Mouse (Mus musculus) testis, adult 2 months (tissue): Measurements from ENCODE around the gene Tmem219. TPM values are rescaled to one million over a fixed set of nuclear protein-coding genes. Genes with fewer than 3 reads are reported as not detected.
A peak's percentile ranks its signal among the peaks of the same experiment; 100 is the strongest.

Experiments used
- H3K27ac ChIP-seq: fragments of 200-500 bp; 2 replicates; pipeline ENCODE4 v1.5.1; 2012; ENCODE audit warnings: low read depth, low read length; ENCODE audit not compliant: control insufficient read depth, insufficient read depth
- H3K27me3 ChIP-seq: fragments of 200-500 bp; 2 replicates; pipeline ENCODE4 v1.6.1; 2012; ENCODE audit warnings: mild to moderate bottlenecking, low read length, moderate library complexity; ENCODE audit not compliant: control insufficient read depth, insufficient read depth
- H3K36me3 ChIP-seq: fragments of 200-500 bp; 2 replicates; pipeline ENCODE4 v1.6.1; 2012; ENCODE audit warnings: mild to moderate bottlenecking, low read length; ENCODE audit not compliant: control insufficient read depth, insufficient read depth
- H3K4me1 ChIP-seq: fragments of 200-500 bp; 2 replicates; pipeline ENCODE4 v1.6.1; 2012; ENCODE audit warnings: low read length; ENCODE audit not compliant: control insufficient read depth, insufficient read depth
- H3K4me3 ChIP-seq: fragments of 200-500 bp; 2 replicates; pipeline ENCODE4 v1.5.1; 2012; ENCODE audit warnings: low read depth, mild to moderate bottlenecking, low read length, moderate library complexity, mixed read lengths; ENCODE audit not compliant: control insufficient read depth
- CTCF ChIP-seq: fragments of 200-500 bp; IDR thresholded peaks from 2 replicates; pipeline ENCODE4 v1.5.1; 2012; ENCODE audit warnings: low read depth, mild to moderate bottlenecking, inconsistent platforms, low read length, moderate library complexity; ENCODE audit not compliant: control insufficient read depth, insufficient read depth, insufficient replicate concordance
- POLR2A ChIP-seq: fragments of 200-500 bp; IDR thresholded peaks from 2 replicates; pipeline ENCODE4 v1.6.1; 2012; ENCODE audit warnings: low read depth, mild to moderate bottlenecking, inconsistent platforms, low read length, moderate library complexity; ENCODE audit not compliant: control insufficient read depth
- polyA plus RNA-seq: library from polyadenylated mRNA; depleted of rRNA; stranded (reverse); fragments of >200 nt; gene quantifications from 2 replicates; pipeline ENCODE4 v1.2.3, GENCODE M21; 2012

Tmem219 gene
- polyA plus RNA-seq, 1 experiment, result 70.3 TPM

GRCm38 (mm10) chr7:126948626-126949025, 25.9 kb upstream of the Tmem219 start:
- peaks cover 4% of the 10 kb centered on the region for H3K36me3 ChIP-seq
- TF ChIP-seq POLR2A (no peak), CTCF (no peak)
- H3K27ac ChIP-seq, result no peak overlapping the region
- H3K4me1 ChIP-seq, result peaks cover 29% of the 10 kb centered on the region
- H3K27me3 ChIP-seq, result no peaks in the 10 kb centered on the region
- H3K4me3 ChIP-seq, result peak overlapping the region; percentile 23

GRCm38 (mm10) chr7:126946530-126946929, 23.8 kb upstream of the Tmem219 start:
- Histone ChIP-seq H3K36me3 (peaks cover 4% of the 10 kb centered on the region; the same call in 1 of the 2 replicates), H3K4me1 (peaks cover 29% of the 10 kb centered on the region), H3K4me3 (no peak overlapping the region), H3K27ac (no peak overlapping the region), H3K27me3 (no peaks in the 10 kb centered on the region)
- TF ChIP-seq POLR2A (no peak), CTCF (peak; percentile 46; the same call in 1 of the 2 replicates)

GRCm38 (mm10) chr7:126941801-126942200, 19.1 kb upstream of the Tmem219 start:
- no peak for TF ChIP-seq CTCF
- TF ChIP-seq POLR2A, result no peak
- H3K4me3 ChIP-seq, result no peak overlapping the region
- peaks cover 3% of the 10 kb centered on the region for H3K4me1 ChIP-seq
- H3K27me3 ChIP-seq, result no peaks in the 10 kb centered on the region
- H3K36me3 ChIP-seq, result peaks cover 7% of the 10 kb centered on the region
- no peak overlapping the region for H3K27ac ChIP-seq

- H3K4me1 ChIP-seq, result peaks cover 3% of the 10 kb centered on the region
- no peak overlapping the region for H3K27ac ChIP-seq
- peaks cover 7% of the 10 kb centered on the region for H3K36me3 ChIP-seq
- H3K4me3 ChIP-seq, result no peak overlapping the region
- no peaks in the 10 kb centered on the region for H3K27me3 ChIP-seq
- TF ChIP-seq POLR2A (no peak), CTCF (no peak)
Measured at GRCm38 (mm10) chr7:126941171-126941570, 18.5 kb upstream of the Tmem219 start.

- TF ChIP-seq POLR2A (no peak), CTCF (no peak)
- H3K36me3 ChIP-seq, result peaks cover 2% of the 10 kb centered on the region; the same call in 1 of the 2 replicates
- H3K27me3 ChIP-seq, result no peaks in the 10 kb centered on the region
- H3K4me3 ChIP-seq, result no peak overlapping the region
- no peak overlapping the region for H3K27ac ChIP-seq
- peaks cover 3% of the 10 kb centered on the region for H3K4me1 ChIP-seq
Measured at GRCm38 (mm10) chr7:126932652-126933051, 9.9 kb upstream of the Tmem219 start.

- TF ChIP-seq CTCF (no peak), POLR2A (no peak)
- Histone ChIP-seq H3K4me1 (peaks cover 3% of the 10 kb centered on the region), H3K27ac (peak overlapping the region; percentile 89), H3K4me3 (peak overlapping the region; percentile 98), H3K27me3 (no peaks in the 10 kb centered on the region), H3K36me3 (peaks cover 2% of the 10 kb centered on the region; the same call in 1 of the 2 replicates)
Measured at GRCm38 (mm10) chr7:126929046-126929445, 6.3 kb upstream of the Tmem219 start.

- H3K4me3 ChIP-seq, result peak within 1 kb of the TSS; percentile 98
- H3K27me3 ChIP-seq, result no peaks in the 10 kb centered on the region
- peaks cover 3% of the 10 kb centered on the region for H3K4me1 ChIP-seq
- H3K36me3 ChIP-seq, result peaks cover 2% of the 10 kb centered on the region; the same call in 1 of the 2 replicates
- TF ChIP-seq POLR2A (peak; percentile 89), CTCF (no peak)
- H3K27ac ChIP-seq, result peak within 1 kb of the TSS; percentile 97
Measured at GRCm38 (mm10) chr7:126928384-126929037, 5.8 kb upstream of the Tmem219 start, which contains the start of gene Kctd13. Gene Kctd13 (plus strand): TSS chr7:126928879.

GRCm38 (mm10) chr7:126926299-126926698, 3.6 kb upstream of the Tmem219 start:
- no peaks in the 10 kb centered on the region; the same call in none of the 2 replicates for H3K4me1 ChIP-seq
- peaks cover 2% of the 10 kb centered on the region for H3K36me3 ChIP-seq
- H3K27ac ChIP-seq, result no peak overlapping the region
- TF ChIP-seq CTCF (no peak), POLR2A (no peak)
- no peak overlapping the region; the same call in 1 of the 2 replicates for H3K4me3 ChIP-seq
- no peaks in the 10 kb centered on the region for H3K27me3 ChIP-seq
